Mouse (Mus musculus): Measurements from ENCODE around the gene Serhl.

GRCm38 (mm10) chr15:83134671-83135070 is 45.4 kb downstream of the Serhl start:
- TF ChIP-seq CTCF (IDR thresholded peaks at IDR 0.05; ENCODE audit: extremely low read depth, insufficient read length, insufficient replicate concordance, low read depth, low read length) (no peak), POLR2A (IDR thresholded peaks at IDR 0.05; ENCODE audit: low read depth, low read length) (no peak)

Measured in small intestine, adult 2 months (tissue).